ENCODE assay signal across 23 mouse cellular contexts in the genomic region with DNA sequence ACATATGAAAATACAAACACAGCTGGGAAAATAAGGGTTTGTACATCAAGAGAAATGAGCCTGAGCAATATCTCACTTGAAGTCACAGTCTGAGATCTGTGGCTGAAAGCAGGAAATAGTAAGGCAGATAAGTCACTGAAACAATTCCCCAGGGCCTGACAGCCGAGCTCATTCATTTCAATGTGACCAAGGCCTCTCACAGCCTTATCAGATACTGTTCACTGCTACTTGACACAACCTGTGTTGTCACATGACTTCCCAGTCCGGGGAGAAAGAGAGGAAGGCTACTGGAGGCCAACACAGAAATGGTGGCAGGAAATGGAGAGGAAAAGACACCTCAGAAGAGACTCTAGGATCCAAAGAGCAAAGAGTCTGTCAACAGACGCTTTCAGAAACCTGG.
DNase-seq lines count a peak whose midpoint lies in the region; ATAC-seq and TF ChIP-seq lines count a peak whose summit lies in the region.
"Had no signal": no experiment of that assay in that cellular context is flagged by ENCODE, and none has a peak within 500 bp of the region (broad histone marks: within the 10 kb centered on the region; RNA-seq: fewer than 3 reads in every experiment).

No protein-coding gene starts in this region.

- no peak overlapping the region for H3K4me3 ChIP-seq in heart, postnatal 0 days (ENCODE audit: low read depth, low read length)
- H3K4me3 ChIP-seq in kidney, postnatal 0 days (replicated peaks; ENCODE audit: low read depth, low read length): no peak overlapping the region
- no peak overlapping the region for H3K4me3 ChIP-seq in kidney, embryonic 14.5 days (ENCODE audit: low read length)
- H3K4me3 ChIP-seq: embryonic facial prominence, embryonic 15.5 days; hindbrain, embryonic 10.5 days; limb, embryonic 12.5 days; midbrain, embryonic 15.5 days; neural tube, embryonic 12.5 days had no signal

- no peak for ATAC-seq in heart, postnatal 0 days (ENCODE audit: insufficient read depth, low read depth)
- no peak for ATAC-seq in kidney, postnatal 0 days (replicated peaks; ENCODE audit: low FRiP score, low read depth)
- no peak for ATAC-seq in kidney, embryonic 14.5 days (ENCODE audit: low FRiP score, low TSS enrichment)
- ATAC-seq: forebrain, embryonic 14.5 days; liver, postnatal 0 days; lung, postnatal 0 days; midbrain, embryonic 15.5 days had no signal

- H3K4me1 ChIP-seq in heart, postnatal 0 days (ENCODE audit: control insufficient read depth, insufficient read depth): no peaks in the 10 kb centered on the region
- no peaks in the 10 kb centered on the region for H3K4me1 ChIP-seq in kidney, postnatal 0 days (replicated peaks; ENCODE audit: insufficient read depth, low read length)
- no peaks in the 10 kb centered on the region for H3K4me1 ChIP-seq in kidney, embryonic 14.5 days (ENCODE audit: control insufficient read depth, insufficient read depth, low read length)
- H3K4me1 ChIP-seq: hindbrain, embryonic 10.5 days; limb, embryonic 12.5 days had no signal

- no peak overlapping the region for H3K9ac ChIP-seq in heart, postnatal 0 days (replicated peaks; ENCODE audit: low read depth, low read length)
- no peak overlapping the region for H3K9ac ChIP-seq in kidney, postnatal 0 days (ENCODE audit: low read depth, low read length)
- no peak overlapping the region for H3K9ac ChIP-seq in kidney, embryonic 14.5 days (ENCODE audit: low read depth, low read length)
- H3K9ac ChIP-seq: embryonic facial prominence, embryonic 15.5 days; limb, embryonic 12.5 days; liver, postnatal 0 days; midbrain, embryonic 15.5 days; neural tube, embryonic 12.5 days had no signal

- H3K4me2 ChIP-seq in heart, postnatal 0 days (ENCODE audit: low read depth, low read length): no peak overlapping the region
- no peak overlapping the region for H3K4me2 ChIP-seq in kidney, postnatal 0 days (ENCODE audit: low read length)
- H3K4me2 ChIP-seq in kidney, embryonic 14.5 days (replicated peaks; ENCODE audit: low read depth, low read length): no peak overlapping the region
- H3K4me2 ChIP-seq: embryonic facial prominence, embryonic 15.5 days; limb, embryonic 12.5 days; liver, embryonic 11.5 days; midbrain, embryonic 15.5 days; neural tube, embryonic 12.5 days had no signal

- whole genome bisulfite sequencing in heart, postnatal 0 days: 22% methylated on average over 3 of the region's 3 CpGs
- 46% methylated on average over 3 of the region's 3 CpGs for WGBS in kidney, postnatal 0 days
- WGBS in kidney, embryonic 14.5 days: 48% methylated on average over 3 of the region's 3 CpGs

- intact Hi-C loops in heart, postnatal 36 days (cut with DNase I): no loop called here

- DNase-seq in adrenal gland, postnatal 14 days: peak; percentile 14
- no peak for DNase-seq in adrenal gland, postnatal 36 days
- DNase-seq in heart, postnatal 0 days (ENCODE audit: low spot score): peak; percentile 16
- no peak for DNase-seq in heart, postnatal 36 days
- peak; percentile 23 for DNase-seq in kidney, postnatal 0 days (ENCODE audit: low spot score)
- DNase-seq in adrenal gland, adult 2 months: no peak
- DNase-seq: adrenal gland, postnatal 25 days; cerebellum, adult 9-10 months; layer of hippocampus, postnatal 36 days; liver, postnatal 0 days; right cerebral cortex, postnatal 14 days; spleen, adult 18-20 months; thymus, postnatal 14 days had no signal

- no peaks in the 10 kb centered on the region for H3K27me3 ChIP-seq in heart, postnatal 0 days (ENCODE audit: control insufficient read depth, insufficient read depth, low read length)
- no peaks in the 10 kb centered on the region for H3K27me3 ChIP-seq in kidney, postnatal 0 days (ENCODE audit: insufficient read depth, low read length)
- H3K27me3 ChIP-seq in kidney, embryonic 14.5 days (ENCODE audit: control insufficient read depth, insufficient read depth, low read length): no peaks in the 10 kb centered on the region
- H3K27me3 ChIP-seq: embryonic facial prominence, embryonic 15.5 days; limb, embryonic 12.5 days; midbrain, embryonic 15.5 days; neural tube, embryonic 12.5 days had no signal

- no peaks in the 10 kb centered on the region for H3K9me3 ChIP-seq in heart, postnatal 0 days (replicated peaks; ENCODE audit: control insufficient read depth, low read length)
- no peaks in the 10 kb centered on the region for H3K9me3 ChIP-seq in kidney, postnatal 0 days (replicated peaks; ENCODE audit: low read length)
- H3K9me3 ChIP-seq in kidney, embryonic 14.5 days (ENCODE audit: control insufficient read depth, low read length): no peaks in the 10 kb centered on the region
- H3K9me3 ChIP-seq: embryonic facial prominence, embryonic 15.5 days; hindbrain, embryonic 10.5 days; limb, embryonic 12.5 days; midbrain, embryonic 15.5 days; neural tube, embryonic 12.5 days had no signal

- TF ChIP-seq EP300 in heart, postnatal 0 days (IDR thresholded peaks at IDR 0.05; ENCODE audit: low read depth): no peak

- no peaks in the 10 kb centered on the region for H3K36me3 ChIP-seq in heart, postnatal 0 days (replicated peaks; ENCODE audit: control insufficient read depth, insufficient read depth, low read length)
- H3K36me3 ChIP-seq in kidney, postnatal 0 days (ENCODE audit: insufficient read depth, low read length): no peaks in the 10 kb centered on the region
- H3K36me3 ChIP-seq in kidney, embryonic 14.5 days (ENCODE audit: control insufficient read depth, insufficient read depth, low read length): no peaks in the 10 kb centered on the region
- H3K36me3 ChIP-seq: embryonic facial prominence, embryonic 15.5 days; hindbrain, embryonic 10.5 days; limb, embryonic 12.5 days; midbrain, embryonic 15.5 days; neural tube, embryonic 12.5 days had no signal

- H3K27ac ChIP-seq in heart, postnatal 0 days (ENCODE audit: low read depth): no peak overlapping the region
- H3K27ac ChIP-seq in kidney, postnatal 0 days: no peak overlapping the region
- no peak overlapping the region for H3K27ac ChIP-seq in kidney, embryonic 14.5 days (ENCODE audit: low read depth, low read length)
- H3K27ac ChIP-seq: embryonic facial prominence, embryonic 15.5 days; hindbrain, embryonic 10.5 days; limb, embryonic 12.5 days; macrophage; neural tube, embryonic 12.5 days had no signal

- TF ChIP-seq CTCF in heart, postnatal 0 days (IDR thresholded peaks at IDR 0.05; ENCODE audit: low read depth): no peak
- no peak for TF ChIP-seq CTCF in kidney, postnatal 0 days (IDR thresholded peaks at IDR 0.05; ENCODE audit: low read depth)

Comparison
In these comparisons a context has a peak if more than half of its experiments do, and no peak if none do; other contexts are left out.
1. DNase-seq: peak in adrenal gland, postnatal 14 days (single experiment), heart, postnatal 0 days (single experiment) and kidney, postnatal 0 days (single experiment); none in adrenal gland, postnatal 36 days (0 of 2), heart, postnatal 36 days (0 of 2) and adrenal gland, adult 2 months (single experiment).